Mouse (Mus musculus) left cerebral cortex, postnatal 14 days (tissue): Measurements from ENCODE around the gene Tmc1. TPM values are rescaled to one million over a fixed set of nuclear protein-coding genes. Genes with fewer than 3 reads are reported as not detected.
A peak's percentile ranks its signal among the peaks of the same experiment; 100 is the strongest.

Experiments
- DNase-seq, 2 experiments: peaks; one replicate each; pipeline ENCODE4 v3.0.0; 2021 to 2022; ENCODE audit warnings: low spot score in 2 of 2, mixed read lengths in 1 of 2
- intact Hi-C: fragments of 180-260 bp; cut with DNase I; formaldehyde crosslinking; loops from one replicate; pipeline ENCODE4 v1.15.1; 2025
- long read RNA-seq, 2 experiments: library from polyadenylated mRNA; stranded (forward); transcript quantifications; one replicate each; pipeline ENCODE4 v2.0.0; 2021
- total RNA-seq, 2 experiments: library from RNA; stranded (reverse); gene quantifications; 2 replicates each; pipeline ENCODE4 v1.2.3; 2021

Tmc1 gene
- total RNA-seq, result not detected
- long read RNA-seq, experiment 1, partial matches to known transcripts, result 0 of 1 reads
- long read RNA-seq, experiment 1, other reads (novel, unspliced or antisense), result 1 of 1 reads
- long read RNA-seq, experiment 2, partial matches to known transcripts, result 0 of 2 reads
- long read RNA-seq, experiment 2, other reads (novel, unspliced or antisense), result 2 of 2 reads

GRCm38 (mm10) chr19:20953874-20954273 is at the start of gene Tmc1:
Gene Tmc1, minus strand, starts transcription at chr19:20954202.
- intact Hi-C loops, result no loop called here
- no peak for DNase-seq

GRCm38 (mm10) chr19:21001552-21001951 is 47.5 kb upstream of the Tmc1 start:
- intact Hi-C loops, result no loop called here
- DNase-seq, result no peak

DNA sequence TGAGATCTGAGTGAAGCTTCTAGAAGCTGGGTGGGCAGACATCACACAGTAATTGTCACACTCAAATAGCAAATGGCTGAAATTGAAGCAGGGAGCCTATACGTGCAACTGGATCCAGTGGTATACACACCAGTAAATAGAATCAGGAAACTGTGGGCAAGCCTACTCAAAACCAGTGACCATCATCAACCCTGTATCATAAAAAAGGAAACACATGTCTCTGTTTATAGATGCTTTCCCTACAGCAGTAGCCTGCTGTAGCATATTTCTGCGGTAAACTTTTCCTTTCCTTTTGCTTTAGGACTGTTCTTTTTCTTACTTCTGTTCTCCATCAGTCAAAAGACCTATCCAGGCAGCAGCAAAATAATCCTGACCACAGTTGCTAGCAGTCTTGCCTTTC is 25.2 kb upstream of the Tmc1 start:
- intact Hi-C loops, result no loop called here
- no peak for DNase-seq

DNA sequence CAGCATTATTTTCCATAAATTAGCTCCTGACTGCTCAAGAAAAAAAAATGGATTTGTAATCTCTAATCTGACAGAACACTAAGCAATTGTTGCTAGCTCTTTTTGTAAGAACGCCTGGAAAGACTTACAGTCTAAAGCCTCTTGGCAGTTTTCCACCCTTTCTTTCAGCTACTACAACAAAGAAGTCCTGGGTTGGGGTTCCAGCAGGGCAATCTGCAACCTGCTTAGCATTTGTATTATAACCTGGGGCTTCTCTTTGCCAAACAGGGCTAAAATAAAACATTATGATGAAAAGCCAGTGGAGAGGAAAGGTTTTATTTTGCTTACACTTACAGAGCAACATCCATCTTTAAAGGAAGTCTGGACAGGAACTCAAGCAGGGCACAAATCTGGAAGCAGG is 24.1 kb upstream of the Tmc1 start:
- no peak for DNase-seq
- intact Hi-C loops, result no loop called here

- no peak for DNase-seq
- intact Hi-C loops, result no loop called here
These were observed 17.9 kb upstream of the Tmc1 start for GRCm38 (mm10) chr19:20971926-20972325.

GRCm38 (mm10) chr19:20954815-20955214 is 813 bp upstream of the Tmc1 start:
- intact Hi-C loops, result no loop called here
- DNase-seq, result no peak

- DNase-seq, result no peak
- intact Hi-C loops, result no loop called here
These were observed 9.6 kb downstream of the Tmc1 start for GRCm38 (mm10) chr19:20944446-20944845.

DNA sequence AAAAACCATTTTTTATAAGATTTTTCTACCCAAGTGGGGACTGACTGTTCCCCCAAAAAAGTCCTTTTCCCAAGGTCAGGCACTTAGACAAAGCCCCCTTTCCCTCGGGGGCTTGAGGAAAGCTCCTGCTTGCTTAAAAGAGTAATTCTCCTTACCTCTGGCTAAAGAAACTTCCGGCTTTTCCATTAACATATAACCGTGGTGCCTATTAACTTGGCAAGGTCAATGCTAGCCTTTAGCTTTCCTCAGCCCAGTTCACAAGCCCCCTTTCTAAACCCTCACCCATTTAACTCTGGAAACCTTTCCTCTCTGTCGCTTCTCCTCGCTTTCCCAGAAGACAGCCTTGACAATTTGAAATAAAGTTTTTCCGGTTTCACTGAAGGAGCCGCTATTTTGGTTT is 29.7 kb downstream of the Tmc1 start:
- no peak for DNase-seq
- intact Hi-C loops, result no loop called here

DNA sequence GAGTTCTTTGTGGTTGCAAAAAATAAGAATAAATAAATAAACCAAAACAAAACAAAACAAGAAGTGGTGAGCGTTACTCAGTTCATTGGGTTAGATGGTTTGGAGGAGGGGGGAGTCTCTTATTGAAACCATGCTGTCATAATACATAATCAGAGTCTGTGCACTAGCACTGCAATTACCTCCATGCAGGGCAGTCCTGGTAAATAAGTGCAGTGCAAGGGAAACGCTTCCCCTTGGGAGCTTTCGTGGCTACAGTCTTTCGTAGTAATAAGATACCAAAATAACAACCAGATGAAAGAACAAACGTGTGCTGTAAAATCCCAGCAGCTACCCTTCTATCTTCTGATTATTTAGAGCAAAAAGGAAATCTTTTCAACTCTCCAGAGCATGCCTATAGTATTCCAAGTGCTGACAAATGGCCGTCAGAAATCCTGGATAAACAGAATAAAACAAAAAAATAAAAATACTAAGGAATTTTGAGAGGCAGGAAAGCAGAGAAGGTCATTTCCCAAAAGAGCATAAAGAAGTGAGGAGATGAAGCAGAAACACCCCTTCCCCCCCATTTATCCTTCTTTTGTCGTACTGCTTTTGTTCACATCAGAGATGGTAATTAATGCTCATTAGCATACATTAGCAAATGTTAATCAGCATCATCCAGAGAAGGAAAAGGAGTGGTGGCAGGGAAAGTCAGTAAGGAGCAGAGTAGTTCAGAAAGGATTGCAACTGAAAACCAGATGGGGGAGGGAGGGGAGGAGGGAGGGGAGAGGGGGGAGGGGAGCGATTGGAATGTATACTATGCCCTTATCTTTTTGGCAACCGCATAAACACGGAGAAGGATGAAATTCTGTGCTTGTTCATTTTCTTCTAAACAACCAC is 30.4 kb downstream of the Tmc1 start:
- DNase-seq, result no peak
- intact Hi-C loops, result no loop called here

- intact Hi-C loops, result no loop called here
- DNase-seq, result peak in 1 of 2 experiments; percentile 13
These were observed 35.8 kb downstream of the Tmc1 start for GRCm38 (mm10) chr19:20918241-20918640.

GRCm38 (mm10) chr19:20915151-20915550 is 38.9 kb downstream of the Tmc1 start:
- no peak for DNase-seq
- intact Hi-C loops, result no loop called here

GRCm38 (mm10) chr19:20910356-20910755 is 43.6 kb downstream of the Tmc1 start:
- intact Hi-C loops, result no loop called here

DNA sequence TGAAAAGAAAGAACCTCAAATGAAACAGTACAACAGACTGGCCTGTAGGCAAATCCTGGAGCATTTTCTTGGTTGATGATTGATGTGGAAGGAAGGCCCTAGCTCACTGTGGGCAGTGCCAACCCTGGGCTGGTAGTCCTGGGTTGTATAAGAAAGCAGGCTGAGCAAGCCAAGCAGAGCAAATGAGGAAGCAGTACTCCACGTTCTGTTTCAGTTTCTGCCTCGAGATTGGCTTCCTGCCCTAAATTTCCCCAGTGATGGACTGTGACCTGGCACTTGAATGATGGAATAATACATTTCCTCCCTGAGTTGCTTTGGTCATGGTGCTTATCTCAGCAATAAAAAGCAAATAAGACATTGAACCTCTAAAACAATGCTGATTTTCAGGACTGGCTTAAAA is 72.8 kb downstream of the Tmc1 start:
- intact Hi-C loops, result no loop called here
- no peak for DNase-seq

More at GRCm38 (mm10) chr19:20910356-20910755, 43.6 kb downstream of the Tmc1 start:
- DNase-seq, result no peak

DNA sequence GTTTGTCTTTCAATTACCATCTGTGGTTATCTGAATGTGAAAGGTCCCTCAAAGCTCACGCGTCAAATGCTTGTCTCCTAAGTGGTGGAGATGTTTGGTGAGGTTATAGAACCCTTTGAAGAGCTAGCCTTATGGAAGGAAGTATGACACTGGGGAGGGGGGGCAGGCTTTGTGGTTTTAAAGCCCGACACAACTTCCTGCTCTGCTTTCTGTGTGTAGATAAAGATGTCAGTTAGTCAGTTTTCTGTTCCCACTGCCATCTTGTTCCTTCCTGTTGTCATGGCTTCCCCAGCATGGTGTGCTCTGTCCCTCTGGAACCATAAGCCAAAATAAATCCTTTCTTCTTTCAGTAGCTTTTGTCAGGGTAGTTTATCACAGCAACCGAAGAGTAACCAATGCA is 78.1 kb downstream of the Tmc1 start:
- intact Hi-C loops, result no loop called here
- DNase-seq, result no peak

GRCm38 (mm10) chr19:20861779-20862178 is 92.2 kb downstream of the Tmc1 start:
- intact Hi-C loops, result no loop called here
- no peak for DNase-seq

DNA sequence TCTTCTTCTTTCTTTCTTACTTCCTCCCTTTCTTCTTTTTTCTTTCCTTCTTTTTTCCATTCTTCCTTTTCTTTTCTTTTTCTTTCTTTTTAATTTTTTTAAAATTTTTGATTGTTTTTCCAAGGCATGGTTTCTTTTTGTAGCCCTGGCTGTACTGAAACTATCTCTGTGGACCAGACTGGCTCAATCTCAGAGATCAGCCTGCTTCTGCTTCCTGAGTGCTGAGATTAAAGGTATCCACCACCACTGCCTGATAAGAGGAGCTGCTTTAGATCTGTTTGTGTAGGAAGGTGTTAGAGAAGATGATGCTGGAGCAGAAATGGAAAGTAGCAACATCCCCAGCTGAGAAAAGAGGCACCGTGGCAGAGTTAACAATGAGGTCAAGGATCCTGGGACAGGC is 93.7 kb downstream of the Tmc1 start:
- intact Hi-C loops, result no loop called here
- DNase-seq, result no peak

GRCm38 (mm10) chr19:20857819-20858218 is 96.2 kb downstream of the Tmc1 start:
- intact Hi-C loops, result no loop called here
- DNase-seq, result no peak

DNA sequence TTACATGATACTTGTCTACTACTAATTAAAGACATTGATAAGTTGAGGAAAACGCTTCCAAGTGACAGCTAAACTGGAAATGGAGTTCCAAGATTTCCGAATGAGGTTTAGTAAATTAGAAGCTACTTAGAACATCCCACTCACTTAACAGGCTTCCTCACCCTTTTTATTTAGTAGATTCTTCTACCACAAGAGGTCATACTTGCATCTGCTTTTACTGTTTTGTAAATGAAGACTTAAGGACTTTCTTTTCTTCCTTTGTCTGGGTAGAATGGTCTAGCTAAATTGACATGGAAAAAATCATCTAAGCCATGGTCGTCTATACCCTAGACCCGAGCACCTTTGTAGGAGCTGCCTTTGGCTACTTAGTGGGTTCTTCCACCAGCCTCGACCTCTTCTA is 105.1 kb downstream of the Tmc1 start:
- intact Hi-C loops, result loop anchor here (10.0 kb wide), 1 partner anchor 426 kb away; the partner anchor contains the start of gene Zfand5
- DNase-seq, result peak in 1 of 2 experiments; percentile 8

DNA sequence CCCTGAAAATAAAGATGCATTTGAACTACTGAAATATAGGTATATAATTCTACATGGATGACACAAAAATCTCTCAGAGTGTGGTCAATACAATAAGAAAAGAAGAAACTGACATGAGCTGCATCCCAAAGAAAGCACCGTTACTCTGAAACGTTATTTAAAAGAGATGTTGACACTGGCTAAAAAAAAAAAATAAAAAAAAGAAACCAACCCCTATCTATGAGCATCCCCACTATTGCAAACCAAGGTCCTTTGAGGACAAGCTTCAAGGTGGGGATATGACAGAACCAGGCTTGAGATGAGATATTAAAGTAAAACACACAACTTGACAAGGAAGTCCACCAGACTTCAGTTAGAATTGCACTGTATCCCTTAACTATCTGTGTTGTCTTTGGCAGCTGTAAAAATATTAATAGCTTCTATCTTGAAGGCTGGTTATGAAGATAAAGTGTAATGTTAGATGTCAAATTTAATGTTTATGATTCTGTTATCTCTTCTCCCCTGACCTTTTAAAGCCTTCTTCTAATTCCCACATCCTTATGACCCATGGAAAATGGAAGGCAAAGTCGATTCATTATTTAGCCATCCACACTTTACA is 106.4 kb downstream of the Tmc1 start:
- DNase-seq, result no peak
- intact Hi-C loops, result loop anchor here (10.0 kb wide), 1 partner anchor 427 kb away; the partner anchor contains the start of gene Zfand5

GRCm38 (mm10) chr19:20837422-20837821 is 116.6 kb downstream of the Tmc1 start:
- DNase-seq, result no peak
- intact Hi-C loops, result no loop called here
